Mouse (Mus musculus) heart, embryonic 16.5 days (tissue): ENCODE data around the gene Elfn1. TPM values are rescaled to one million over a fixed set of nuclear protein-coding genes. Genes with fewer than 3 reads are reported as not detected.
A peak's percentile ranks its signal among the peaks of the same experiment; 100 is the strongest.

ENCODE experiments used
- ATAC-seq: fragments of 200-750 bp; cut with Nextera tagmentation; replicated peaks from 2 replicates; pipeline ENCODE4 v1.8.0; 2017; ENCODE audit warnings: moderate number of reproducible peaks; ENCODE audit not compliant: insufficient read depth, low FRiP score; ENCODE audit errors: extremely low read depth
- H3K27ac ChIP-seq: fragments of 300-500 bp; sonication (generic); 2 replicates; pipeline ENCODE4 v1.5.1; 2014; ENCODE audit warnings: mild to moderate bottlenecking, low read length, control low read depth, moderate library complexity
- H3K27me3 ChIP-seq: fragments of 300-500 bp; sonication (generic); 2 replicates; pipeline ENCODE4 v1.6.1; 2014; ENCODE audit warnings: low read length, mixed read lengths; ENCODE audit not compliant: control insufficient read depth, insufficient read depth
- H3K36me3 ChIP-seq: fragments of 300-500 bp; sonication (generic); 2 replicates; pipeline ENCODE4 v1.6.1; 2014; ENCODE audit not compliant: control insufficient read depth, insufficient read depth
- H3K4me1 ChIP-seq: fragments of 300-500 bp; sonication (generic); 2 replicates; pipeline ENCODE4 v1.6.1; 2014; ENCODE audit warnings: low read length, mixed read lengths; ENCODE audit not compliant: control insufficient read depth, insufficient read depth
- H3K4me2 ChIP-seq: fragments of 300-500 bp; sonication (generic); 2 replicates; pipeline ENCODE4 v1.6.1; 2014; ENCODE audit warnings: low read depth, mild to moderate bottlenecking, control low read depth, low read length
- H3K4me3 ChIP-seq: fragments of 300-500 bp; sonication (generic); 2 replicates; pipeline ENCODE4 v1.5.1; 2014; ENCODE audit warnings: mild to moderate bottlenecking, control low read depth, low read length
- H3K9ac ChIP-seq: fragments of 300-500 bp; sonication (generic); 2 replicates; pipeline ENCODE4 v1.6.1; 2014; ENCODE audit warnings: low read length, control low read depth
- H3K9me3 ChIP-seq: fragments of 300-500 bp; sonication (generic); replicated peaks from 2 replicates; pipeline ENCODE4 v1.6.1; 2016; ENCODE audit warnings: low read length; ENCODE audit not compliant: control insufficient read depth
- WGBS: fragments of 180-500 bp; shearing (Covaris S2); extraction: QIAGEN DNeasy Blood & Tissue Kit; methylation state at CpG from one replicate; pipeline ENCODE4 v1.1.7; 2014; 5-methylcytosine and 5-hydroxymethylcytosine counted together
- polyA plus RNA-seq: library from polyadenylated mRNA; unstranded; fragments of >200 nt; fragmentation: Nextera tagmentation; extraction: Ambion mirVana; gene quantifications from 2 replicates; pipeline ENCODE4 v1.2.1, GENCODE M21; 2015

Elfn1 gene
- polyA plus RNA-seq, 1 experiment from 2014 or later, result 0.68 TPM

- Histone ChIP-seq H3K4me1 (0 out of 2 replicates have a peak, but pooled peaks cover 2% of the 10 kb centered on the region), H3K27ac (no peak overlapping the region), H3K9me3 (no peaks in the 10 kb centered on the region), H3K36me3 (no peaks in the 10 kb centered on the region), H3K9ac (0 out of 2 replicates have a peak overlapping the region, but pooled peaks have one; percentile 23), H3K4me2 (peak overlapping the region; percentile 38), H3K4me3 (no peak overlapping the region), H3K27me3 (peaks cover 20% of the 10 kb centered on the region)
- WGBS, result 1% methylated on average over 12 of the region's 12 CpGs
- peak; percentile 51 for ATAC-seq
Measured at GRCm38 (mm10) chr5:139930927-139931351, 23.2 kb downstream of the Elfn1 start.

GRCm38 (mm10) chr5:139931947-139932540 is 24.3 kb downstream of the Elfn1 start:
- H3K4me1 ChIP-seq, result 0 out of 2 replicates have a peak, but pooled peaks cover 2% of the 10 kb centered on the region
- no peak overlapping the region for H3K4me3 ChIP-seq
- H3K36me3 ChIP-seq, result no peaks in the 10 kb centered on the region
- peaks cover 23% of the 10 kb centered on the region for H3K27me3 ChIP-seq
- no peak overlapping the region for H3K4me2 ChIP-seq
- H3K9ac ChIP-seq, result no peak overlapping the region
- no peak overlapping the region for H3K27ac ChIP-seq
- WGBS, result 36% methylated on average over 15 of the region's 15 CpGs
- 0 out of 2 replicates have a peak, but pooled peaks have one; percentile 28 for ATAC-seq
- no peaks in the 10 kb centered on the region for H3K9me3 ChIP-seq

- no peak overlapping the region for H3K4me3 ChIP-seq
- H3K4me2 ChIP-seq, result no peak overlapping the region
- H3K27me3 ChIP-seq, result peaks cover 21% of the 10 kb centered on the region
- no peaks in the 10 kb centered on the region for H3K36me3 ChIP-seq
- 0 out of 2 replicates have a peak, but pooled peaks cover 2% of the 10 kb centered on the region for H3K4me1 ChIP-seq
- H3K9me3 ChIP-seq, result no peaks in the 10 kb centered on the region
- WGBS, result 35% methylated on average over 13 of the region's 13 CpGs
- H3K9ac ChIP-seq, result no peak overlapping the region
- peak; percentile 44 for ATAC-seq
- H3K27ac ChIP-seq, result no peak overlapping the region
Measured at GRCm38 (mm10) chr5:139932595-139933271, 25.0 kb downstream of the Elfn1 start.

GRCm38 (mm10) chr5:139933476-139933875 is 25.7 kb downstream of the Elfn1 start:
- WGBS, result 42% methylated on average over 7 of the region's 7 CpGs
- Histone ChIP-seq H3K36me3 (no peaks in the 10 kb centered on the region), H3K4me1 (0 out of 2 replicates have a peak, but pooled peaks cover 2% of the 10 kb centered on the region), H3K4me2 (no peak overlapping the region), H3K9me3 (no peaks in the 10 kb centered on the region), H3K27me3 (peaks cover 21% of the 10 kb centered on the region), H3K9ac (no peak overlapping the region), H3K27ac (no peak overlapping the region), H3K4me3 (no peak overlapping the region)
- no peak for ATAC-seq

- Histone ChIP-seq H3K36me3 (no peaks in the 10 kb centered on the region), H3K9me3 (no peaks in the 10 kb centered on the region), H3K4me1 (no peaks in the 10 kb centered on the region), H3K4me3 (no peak overlapping the region), H3K4me2 (no peak overlapping the region), H3K9ac (no peak overlapping the region), H3K27ac (no peak overlapping the region), H3K27me3 (peaks cover 12% of the 10 kb centered on the region)
- ATAC-seq, result no peak
- WGBS, result 75% methylated on average over 13 of the region's 13 CpGs
Measured at GRCm38 (mm10) chr5:139936431-139936830, 28.7 kb downstream of the Elfn1 start.

- 35% methylated on average over 7 of the region's 7 CpGs for WGBS
- Histone ChIP-seq H3K9ac (no peak overlapping the region), H3K4me3 (no peak overlapping the region), H3K27ac (no peak overlapping the region), H3K4me2 (no peak overlapping the region), H3K9me3 (no peaks in the 10 kb centered on the region), H3K27me3 (no peaks in the 10 kb centered on the region; the same call in 1 of the 2 replicates), H3K36me3 (no peaks in the 10 kb centered on the region), H3K4me1 (no peaks in the 10 kb centered on the region)
- ATAC-seq, result no peak
Measured at GRCm38 (mm10) chr5:139944697-139945096, 37.0 kb downstream of the Elfn1 start.

GRCm38 (mm10) chr5:139945715-139946364 is 38.1 kb downstream of the Elfn1 start:
- Histone ChIP-seq H3K4me2 (no peak overlapping the region), H3K9me3 (no peaks in the 10 kb centered on the region), H3K27ac (no peak overlapping the region), H3K9ac (no peak overlapping the region), H3K27me3 (no peaks in the 10 kb centered on the region; the same call in 1 of the 2 replicates), H3K4me1 (no peaks in the 10 kb centered on the region), H3K4me3 (no peak overlapping the region), H3K36me3 (no peaks in the 10 kb centered on the region)
- no peak for ATAC-seq
- 64% methylated on average over 12 of the region's 12 CpGs for WGBS

GRCm38 (mm10) chr5:139947446-139947845 is 39.7 kb downstream of the Elfn1 start:
- no peak overlapping the region for H3K9ac ChIP-seq
- no peak overlapping the region for H3K27ac ChIP-seq
- no peak for ATAC-seq
- H3K4me3 ChIP-seq, result no peak overlapping the region
- H3K36me3 ChIP-seq, result no peaks in the 10 kb centered on the region
- no peak overlapping the region for H3K4me2 ChIP-seq
- H3K4me1 ChIP-seq, result no peaks in the 10 kb centered on the region
- WGBS, result 92% methylated on average over 5 of the region's 5 CpGs
- no peaks in the 10 kb centered on the region; the same call in 1 of the 2 replicates for H3K27me3 ChIP-seq
- no peaks in the 10 kb centered on the region for H3K9me3 ChIP-seq

- Histone ChIP-seq H3K36me3 (no peaks in the 10 kb centered on the region), H3K27me3 (no peaks in the 10 kb centered on the region; the same call in 1 of the 2 replicates), H3K4me3 (no peak overlapping the region), H3K4me2 (no peak overlapping the region), H3K4me1 (no peaks in the 10 kb centered on the region), H3K9me3 (no peaks in the 10 kb centered on the region), H3K27ac (no peak overlapping the region), H3K9ac (no peak overlapping the region)
- 87% methylated on average over 4 of the region's 4 CpGs for WGBS
- ATAC-seq, result no peak
Measured at GRCm38 (mm10) chr5:139948552-139948951, 40.8 kb downstream of the Elfn1 start.
